ENCODE assay signal across 11 mouse cellular contexts in genomic region chr12:80746031-80746813, GRCm38 (mm10). TPM values are rescaled to one million over a fixed set of nuclear protein-coding genes. Genes with fewer than 3 reads are reported as not detected.
DNase-seq lines count a peak whose midpoint lies in the region; ATAC-seq and TF ChIP-seq lines count a peak whose summit lies in the region.
"Had no signal": no experiment of that assay in that cellular context is flagged by ENCODE, and none has a peak within 500 bp of the region (broad histone marks: within the 10 kb centered on the region; RNA-seq: fewer than 3 reads in every experiment).

No protein-coding gene starts in this region.

- ATAC-seq in forebrain, embryonic 11.5 days (replicated peaks; ENCODE audit: low FRiP score) = no peak
- ATAC-seq in hindbrain, postnatal 0 days = peak; percentile 90
- peak; percentile 76 for ATAC-seq in neural tube, embryonic 15.5 days (ENCODE audit: low FRiP score)
- no peak for ATAC-seq in CD4-positive, CD25-positive, alpha-beta regulatory T cell, adult 4 months
- ATAC-seq: liver, postnatal 0 days had no signal

- H3K9ac ChIP-seq in forebrain, embryonic 11.5 days (ENCODE audit: low read length) = peak overlapping the region; percentile 42; the same call in 1 of the 2 replicates
- 0 out of 2 replicates have a peak overlapping the region, but pooled peaks have one; percentile 21 for H3K9ac ChIP-seq in hindbrain, postnatal 0 days (replicated peaks; ENCODE audit: low read length)
- H3K9ac ChIP-seq in neural tube, embryonic 15.5 days (replicated peaks) = no peak overlapping the region
- H3K9ac ChIP-seq: liver, postnatal 0 days had no signal

- intact Hi-C loops in left cerebral cortex, adult 2 months (cut with DNase I) = no loop called here

- H3K36me3 ChIP-seq in forebrain, embryonic 11.5 days (ENCODE audit: control insufficient read depth, insufficient read depth, low read length) = no peaks in the 10 kb centered on the region
- no peaks in the 10 kb centered on the region for H3K36me3 ChIP-seq in hindbrain, postnatal 0 days (ENCODE audit: insufficient read depth, low read length)
- H3K36me3 ChIP-seq in neural tube, embryonic 15.5 days = no peaks in the 10 kb centered on the region

- H3K27me3 ChIP-seq in forebrain, embryonic 11.5 days (ENCODE audit: control insufficient read depth, insufficient read depth, low read length) = no peaks in the 10 kb centered on the region
- H3K27me3 ChIP-seq in hindbrain, postnatal 0 days (ENCODE audit: insufficient read depth, low read length) = no peaks in the 10 kb centered on the region
- no peaks in the 10 kb centered on the region for H3K27me3 ChIP-seq in neural tube, embryonic 15.5 days (replicated peaks)

- no peaks in the 10 kb centered on the region; the same call in 1 of the 2 replicates for H3K4me1 ChIP-seq in forebrain, embryonic 11.5 days (replicated peaks; ENCODE audit: control insufficient read depth, insufficient read depth, low read length)
- H3K4me1 ChIP-seq in hindbrain, postnatal 0 days (ENCODE audit: insufficient read depth, low read length) = 0 out of 2 replicates have a peak, but pooled peaks cover 5% of the 10 kb centered on the region
- H3K4me1 ChIP-seq in neural tube, embryonic 15.5 days = peaks cover 11% of the 10 kb centered on the region

- H3K9me3 ChIP-seq in forebrain, embryonic 11.5 days (ENCODE audit: control insufficient read depth, low read length) = no peaks in the 10 kb centered on the region
- no peaks in the 10 kb centered on the region for H3K9me3 ChIP-seq in hindbrain, postnatal 0 days (ENCODE audit: low read length)
- H3K9me3 ChIP-seq in neural tube, embryonic 15.5 days (replicated peaks) = no peaks in the 10 kb centered on the region

- WGBS in forebrain, embryonic 11.5 days = 63% methylated on average over 8 of the region's 8 CpGs
- 32% methylated on average over 8 of the region's 8 CpGs for WGBS in hindbrain, postnatal 0 days
- 36% methylated on average over 8 of the region's 8 CpGs for WGBS in neural tube, embryonic 15.5 days

- H3K27ac ChIP-seq in left cerebral cortex, adult 2 months = peak overlapping the region; percentile 17; the same call in 1 of the 2 replicates
- no peak overlapping the region for H3K27ac ChIP-seq in forebrain, embryonic 11.5 days (ENCODE audit: low read depth, low read length)
- H3K27ac ChIP-seq in hindbrain, postnatal 0 days = peak overlapping the region; percentile 69
- H3K27ac ChIP-seq in neural tube, embryonic 15.5 days (replicated peaks) = peak overlapping the region; percentile 65

- DNase-seq in left cerebral cortex, adult 2 months (ENCODE audit: extremely low spot score in 1 of 2, low spot score in 2 of 2) = no peak
- no peak for DNase-seq in left cerebral cortex, adult 11 months (ENCODE audit: low spot score)
- no peak for DNase-seq in forebrain, embryonic 11.5 days (ENCODE audit: low spot score)
- DNase-seq in hindbrain, postnatal 0 days (ENCODE audit: low spot score) = peak; percentile 80
- no peak for DNase-seq in kidney, postnatal 4 days
- DNase-seq: adrenal gland, adult 8-10 months; liver, postnatal 0 days; thymus, adult 18-20 months had no signal

- H3K4me2 ChIP-seq in forebrain, embryonic 11.5 days (ENCODE audit: low read depth, low read length, severe bottlenecking) = no peak overlapping the region
- no peak overlapping the region for H3K4me2 ChIP-seq in hindbrain, postnatal 0 days (ENCODE audit: low read depth, low read length)
- no peak overlapping the region for H3K4me2 ChIP-seq in neural tube, embryonic 15.5 days

- H3K4me3 ChIP-seq in left cerebral cortex, adult 2 months = no peak overlapping the region
- no peak overlapping the region for H3K4me3 ChIP-seq in forebrain, embryonic 11.5 days (ENCODE audit: low read depth, low read length)
- no peak overlapping the region for H3K4me3 ChIP-seq in hindbrain, postnatal 0 days (ENCODE audit: low read length)
- no peak overlapping the region for H3K4me3 ChIP-seq in neural tube, embryonic 15.5 days (replicated peaks)

- no peak for TF ChIP-seq CTCF in left cerebral cortex, adult 2 months (IDR thresholded peaks at IDR 0.05)
- TF ChIP-seq CTCF in hindbrain, postnatal 0 days (IDR thresholded peaks at IDR 0.05; ENCODE audit: low read depth) = no peak

RNA-seq across cellular contexts. Expression of gene Ccdc177, which starts 14.3 kb away (rescaled TPM):
- 10 to 100 TPM; 11.6 to 15.3 TPM for total RNA-seq in left cerebral cortex, adult 2 months (2021)
- polyA plus RNA-seq in forebrain, embryonic 11.5 days (2014; fragmentation: Nextera tagmentation; extraction: Ambion mirVana) = 5.1 and 6.8 TPM in 2 replicates
- 18.6 and 23.7 TPM in 2 replicates for total RNA-seq in hindbrain, postnatal 0 days (2014; rRNA removed)
- polyA plus RNA-seq in hindbrain, postnatal 0 days (2015; fragmentation: Nextera tagmentation; extraction: Ambion mirVana) = 1.8 and 2.0 TPM in 2 replicates
- 1.5 and 2.1 TPM in 2 replicates for polyA plus RNA-seq in neural tube, embryonic 15.5 days (2015; fragmentation: Nextera tagmentation; extraction: Ambion mirVana)
- polyA plus RNA-seq in CD4-positive, CD25-positive, alpha-beta regulatory T cell, adult 4 months (2017; shearing (Covaris generic)) = not detected
- polyA plus RNA-seq: heart, postnatal 0 days; liver, postnatal 0 days had no signal

RNA-seq across cellular contexts. Expression of gene Susd6, which starts 44.1 kb away (rescaled TPM):
- 10 to 100 TPM; 37.0 TPM for total RNA-seq in left cerebral cortex, adult 2 months (2021)
- 19.9 and 21.5 TPM in 2 replicates for polyA plus RNA-seq in forebrain, embryonic 11.5 days (2014; fragmentation: Nextera tagmentation; extraction: Ambion mirVana)
- 21.3 and 26.3 TPM in 2 replicates for total RNA-seq in hindbrain, postnatal 0 days (2014; rRNA removed)
- 9.2 and 9.9 TPM in 2 replicates for polyA plus RNA-seq in hindbrain, postnatal 0 days (2015; fragmentation: Nextera tagmentation; extraction: Ambion mirVana)
- polyA plus RNA-seq in neural tube, embryonic 15.5 days (2015; fragmentation: Nextera tagmentation; extraction: Ambion mirVana) = 9.1 and 11.9 TPM in 2 replicates
- 10 to 100 TPM; 23.1 to 29.8 TPM for polyA plus RNA-seq in CD4-positive, CD25-positive, alpha-beta regulatory T cell, adult 4 months (2017; shearing (Covaris generic))

RNA-seq across cellular contexts. Expression of gene Plekhd1, which starts 53.8 kb away (rescaled TPM):
- total RNA-seq in left cerebral cortex, adult 2 months (2021) = 1 to 10 TPM; 2.2 to 2.8 TPM
- polyA plus RNA-seq in forebrain, embryonic 11.5 days (2014; fragmentation: Nextera tagmentation; extraction: Ambion mirVana) = 0.48 and 0.60 TPM in 2 replicates
- total RNA-seq in hindbrain, postnatal 0 days (2014; rRNA removed) = 7.1 and 9.8 TPM in 2 replicates
- 6.6 and 7.2 TPM in 2 replicates for polyA plus RNA-seq in hindbrain, postnatal 0 days (2015; fragmentation: Nextera tagmentation; extraction: Ambion mirVana)
- polyA plus RNA-seq in neural tube, embryonic 15.5 days (2015; fragmentation: Nextera tagmentation; extraction: Ambion mirVana) = 10.5 and 11.8 TPM in 2 replicates
- under 1 TPM; 0.28 to 0.90 TPM for polyA plus RNA-seq in CD4-positive, CD25-positive, alpha-beta regulatory T cell, adult 4 months (2017; shearing (Covaris generic))

Comparison
In these comparisons a context has a peak if more than half of its experiments do, and no peak if none do; other contexts are left out.
1. ATAC-seq: peak in hindbrain, postnatal 0 days (single experiment) and neural tube, embryonic 15.5 days (single experiment); none in forebrain, embryonic 11.5 days (single experiment) and CD4-positive, CD25-positive, alpha-beta regulatory T cell, adult 4 months (single experiment).